Mouse (Mus musculus): ENCODE measurements at regions not wholly inside any gene's neighbourhood (a gene's known extent, or its start where the extent isn't known, plus 50 kb on each side); places are given as distances from the start of the nearest gene placed in this dataset.

DNA sequence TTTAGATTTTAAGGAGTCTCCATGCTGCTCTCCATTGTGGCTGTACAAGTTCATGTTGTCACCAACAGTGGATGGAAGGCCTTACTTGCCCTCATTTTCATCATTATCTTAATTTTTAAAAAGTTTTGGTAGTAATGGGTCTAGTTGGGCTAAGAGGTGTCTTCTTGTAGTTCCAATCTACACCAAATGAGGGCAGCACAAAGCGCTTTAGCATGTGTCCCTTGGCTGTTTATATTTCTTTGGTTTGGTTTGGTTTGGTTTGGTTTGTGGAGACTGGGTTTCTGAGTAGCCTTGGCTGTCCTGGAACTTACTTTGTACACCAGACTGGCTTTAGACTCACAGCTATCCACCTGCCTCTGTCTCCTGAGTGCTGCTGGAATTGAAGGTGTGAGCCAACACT lies 125.4 kb upstream of the Slc22a23 start:
- no peak overlapping the region for H3K4me3 ChIP-seq (ENCODE audit: control insufficient read depth in 1 of 2, insufficient read depth in 1 of 2, low read depth in 2 of 2, low read length in 2 of 2)
- no peak overlapping the region for H3K9ac ChIP-seq (ENCODE audit: control insufficient read depth, low read depth, low read length, poor library complexity, severe bottlenecking)
- DNase-seq (ENCODE audit: low read depth, low spot score): peak; percentile 11
- no peaks in the 10 kb centered on the region for H3K79me2 ChIP-seq (ENCODE audit: control insufficient read depth, insufficient read depth, low read length, poor library complexity)
- H3K27me3 ChIP-seq (ENCODE audit: control insufficient read depth in 1 of 2, insufficient read depth in 2 of 2, low read length in 2 of 2): no peaks in the 10 kb centered on the region
- H3K27ac ChIP-seq (ENCODE audit: control insufficient read depth, low read depth, low read length): no peak overlapping the region
- no peaks in the 10 kb centered on the region for H3K9me3 ChIP-seq (replicated peaks; ENCODE audit: insufficient read depth, low read length)
- peaks cover 0 to 3% of the 10 kb centered on the region in 2 experiments; a peak in 1 of 4 replicates for H3K4me1 ChIP-seq (ENCODE audit: control insufficient read depth in 1 of 2, insufficient read depth in 2 of 2, low read length in 2 of 2)
- no peaks in the 10 kb centered on the region for H3K36me3 ChIP-seq (ENCODE audit: control insufficient read depth in 1 of 2, insufficient read depth in 2 of 2, low read length in 2 of 2)
- TF ChIP-seq EP300 (IDR thresholded peaks at IDR 0.05; ENCODE audit: low read depth in 1 of 2, low read length in 2 of 2) (no peak), MEF2A (IDR thresholded peaks at IDR 0.05; ENCODE audit: extremely low read depth, insufficient replicate concordance, low read depth, low read length, poor library complexity, severe bottlenecking) (no peak), CTCF (IDR thresholded peaks at IDR 0.05 in 2 of 3, conservative IDR thresholded peaks at IDR 0.05 in 1 of 3; ENCODE audit: control insufficient read depth in 1 of 3, insufficient read depth in 1 of 3, low read depth in 2 of 3, low read length in 3 of 3, poor library complexity in 1 of 3, severe bottlenecking in 1 of 3) (peak in 2 of 3 experiments; percentile 31 to 33; a peak in 4 of 6 replicates), RAD21 (IDR thresholded peaks at IDR 0.05; ENCODE audit: low read depth, low read length) (peak; percentile 8; the same call in 1 of the 2 replicates), MAX (IDR thresholded peaks at IDR 0.05; ENCODE audit: low read length) (no peak), MYC (IDR thresholded peaks at IDR 0.05; ENCODE audit: low read depth, low read length) (no peak), SMC3 (IDR thresholded peaks at IDR 0.05; ENCODE audit: low read depth, low read length) (peak; percentile 38; the same call in 1 of the 2 replicates)

DNA sequence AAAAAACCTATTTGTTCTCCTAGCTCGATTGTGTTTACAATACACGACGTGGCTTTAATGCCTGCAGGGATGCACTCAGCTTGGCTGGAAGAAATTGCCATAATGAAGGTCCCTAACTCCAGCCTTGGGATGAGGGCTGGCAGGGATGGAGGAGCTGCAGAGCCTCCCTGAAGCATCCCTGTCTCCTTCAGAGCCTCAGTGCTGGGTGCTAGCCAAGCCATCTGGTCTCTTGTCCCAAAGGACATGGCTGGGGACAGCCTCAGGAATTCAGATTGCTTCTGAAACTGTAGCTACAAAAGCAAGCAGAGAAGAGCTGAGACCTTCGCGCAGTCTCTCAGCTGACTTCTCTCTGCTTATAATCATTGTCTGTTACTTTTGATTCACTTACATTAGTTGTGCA lies 124.6 kb upstream of the Slc22a23 start:
- no peak for TF ChIP-seq NRF1 (IDR thresholded peaks at IDR 0.05; ENCODE audit: insufficient read depth, low read depth, low read length, poor library complexity, severe bottlenecking)
- TF ChIP-seq RCOR1 (IDR thresholded peaks at IDR 0.05; ENCODE audit: low read depth, low read length): no peak
- no peak for TF ChIP-seq MYB (IDR thresholded peaks at IDR 0.05; ENCODE audit: low read depth, low read length)
- no peak for TF ChIP-seq MXI1 (IDR thresholded peaks at IDR 0.05; ENCODE audit: low read depth, low read length)
- DNase-seq (ENCODE audit: low read depth, low spot score): no peak
- Histone ChIP-seq H3K27ac (ENCODE audit: control insufficient read depth, low read depth, low read length) (no peak overlapping the region), H3K36me3 (ENCODE audit: control insufficient read depth in 1 of 2, insufficient read depth in 2 of 2, low read length in 2 of 2) (no peaks in the 10 kb centered on the region), H3K4me1 (ENCODE audit: control insufficient read depth in 1 of 2, insufficient read depth in 2 of 2, low read length in 2 of 2) (peaks cover 0 to 3% of the 10 kb centered on the region in 2 experiments; a peak in 1 of 4 replicates), H3K9me3 (replicated peaks; ENCODE audit: insufficient read depth, low read length) (no peaks in the 10 kb centered on the region), H3K27me3 (ENCODE audit: control insufficient read depth in 1 of 2, insufficient read depth in 2 of 2, low read length in 2 of 2) (no peaks in the 10 kb centered on the region), H3K9ac (ENCODE audit: control insufficient read depth, low read depth, low read length, poor library complexity, severe bottlenecking) (no peak overlapping the region), H3K4me3 (ENCODE audit: control insufficient read depth in 1 of 2, insufficient read depth in 1 of 2, low read depth in 2 of 2, low read length in 2 of 2) (no peak overlapping the region), H3K79me2 (ENCODE audit: control insufficient read depth, insufficient read depth, low read length, poor library complexity) (no peaks in the 10 kb centered on the region)

DNA sequence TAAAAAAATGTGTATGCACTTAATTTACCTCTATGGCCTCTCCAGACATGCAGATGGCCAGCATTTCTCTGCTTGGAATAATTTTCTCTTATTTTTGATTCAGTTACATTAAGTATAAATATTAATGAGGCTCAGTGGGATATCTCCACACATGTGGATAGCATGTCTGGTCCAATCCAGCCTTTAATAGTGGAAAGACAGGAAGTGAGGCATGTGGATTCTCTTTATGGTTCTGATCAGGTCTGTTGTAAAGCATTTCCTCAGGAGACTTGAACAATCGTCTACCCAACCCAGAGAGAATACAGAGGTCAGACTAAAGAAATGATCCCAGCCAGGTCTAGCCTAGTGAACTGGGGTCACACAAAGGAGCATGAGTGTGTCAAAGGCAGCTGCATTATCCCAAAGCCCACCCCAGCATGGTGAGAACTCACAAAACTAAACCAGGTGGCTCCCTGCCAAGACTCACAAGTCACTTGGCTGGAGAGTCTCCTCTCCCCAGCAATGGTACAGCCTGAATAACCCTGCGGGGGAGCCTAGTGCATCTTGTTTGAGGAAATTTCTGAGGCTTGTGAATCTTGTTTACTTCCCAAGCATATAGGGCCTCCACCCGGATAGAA lies 123.3 kb upstream of the Slc22a23 start:
- TF ChIP-seq MAFK (IDR thresholded peaks at IDR 0.05; ENCODE audit: borderline replicate concordance, low read depth, low read length) (no peak), E2F4 (IDR thresholded peaks at IDR 0.05; ENCODE audit: borderline replicate concordance, low read depth, low read length) (no peak), GATA1 (IDR thresholded peaks at IDR 0.05; ENCODE audit: low read depth, low read length) (no peak)

More for the DNA sequence above, 123.3 kb upstream of the Slc22a23 start:
- Histone ChIP-seq H3K79me2 (ENCODE audit: control insufficient read depth, insufficient read depth, low read length, poor library complexity) (no peaks in the 10 kb centered on the region), H3K9me3 (replicated peaks; ENCODE audit: insufficient read depth, low read length) (no peaks in the 10 kb centered on the region), H3K27me3 (ENCODE audit: control insufficient read depth in 1 of 2, insufficient read depth in 2 of 2, low read length in 2 of 2) (no peaks in the 10 kb centered on the region), H3K4me3 (ENCODE audit: control insufficient read depth in 1 of 2, insufficient read depth in 1 of 2, low read depth in 2 of 2, low read length in 2 of 2) (no peak overlapping the region), H3K27ac (ENCODE audit: control insufficient read depth, low read depth, low read length) (no peak overlapping the region), H3K9ac (ENCODE audit: control insufficient read depth, low read depth, low read length, poor library complexity, severe bottlenecking) (no peak overlapping the region), H3K36me3 (ENCODE audit: control insufficient read depth in 1 of 2, insufficient read depth in 2 of 2, low read length in 2 of 2) (no peaks in the 10 kb centered on the region), H3K4me1 (ENCODE audit: control insufficient read depth in 1 of 2, insufficient read depth in 2 of 2, low read length in 2 of 2) (peaks cover 0 to 3% of the 10 kb centered on the region in 2 experiments; a peak in 1 of 4 replicates)
- no peak for DNase-seq (ENCODE audit: low read depth, low spot score)
